Mouse (Mus musculus) urinary bladder, postnatal 14 days (tissue): Measurements from ENCODE around the gene Sox5.

Experiments
- DNase-seq: peaks from one replicate; pipeline ENCODE4 v3.0.0; 2021; ENCODE audit warnings: low spot score

Sox5 gene

DNA sequence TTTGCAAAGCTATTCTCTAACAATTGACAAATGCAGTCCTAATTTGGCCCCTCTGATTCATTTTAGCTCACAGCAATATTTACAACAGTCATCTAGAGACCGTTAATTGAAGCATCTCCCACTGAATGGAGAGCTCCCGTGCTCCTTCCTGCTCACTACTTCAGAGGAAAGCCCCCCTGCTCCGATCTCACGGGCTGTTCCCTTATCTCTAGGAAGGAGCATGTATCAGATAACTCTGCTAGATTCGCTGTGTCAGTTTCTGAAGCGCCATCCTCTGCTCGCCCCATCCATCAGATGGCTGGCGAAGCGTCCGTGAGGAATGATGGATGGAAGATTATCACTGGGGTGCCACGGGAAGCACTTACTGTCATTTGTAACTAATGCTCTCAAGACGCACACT is 926.4 kb downstream of the Sox5 start:
- no peak for DNase-seq

DNA sequence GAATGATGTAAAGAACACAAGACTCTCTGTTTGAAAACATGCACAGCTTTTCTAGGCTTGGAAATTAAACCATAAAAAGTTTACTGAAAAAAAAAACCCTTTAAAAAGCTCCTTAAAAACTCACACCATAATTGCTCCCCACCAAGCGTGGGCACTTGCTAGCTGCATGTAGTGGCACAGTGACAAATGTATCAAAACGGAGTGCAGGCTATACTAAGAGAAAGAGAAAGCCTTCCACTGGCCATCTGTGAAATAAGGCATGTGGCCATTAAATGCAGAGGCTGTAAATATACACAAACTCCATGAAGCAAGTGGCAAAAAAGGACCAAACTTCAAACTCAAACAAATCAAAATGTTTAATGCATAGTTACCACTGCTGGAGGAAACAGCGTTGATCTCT is 927.7 kb downstream of the Sox5 start:
- no peak for DNase-seq

DNA sequence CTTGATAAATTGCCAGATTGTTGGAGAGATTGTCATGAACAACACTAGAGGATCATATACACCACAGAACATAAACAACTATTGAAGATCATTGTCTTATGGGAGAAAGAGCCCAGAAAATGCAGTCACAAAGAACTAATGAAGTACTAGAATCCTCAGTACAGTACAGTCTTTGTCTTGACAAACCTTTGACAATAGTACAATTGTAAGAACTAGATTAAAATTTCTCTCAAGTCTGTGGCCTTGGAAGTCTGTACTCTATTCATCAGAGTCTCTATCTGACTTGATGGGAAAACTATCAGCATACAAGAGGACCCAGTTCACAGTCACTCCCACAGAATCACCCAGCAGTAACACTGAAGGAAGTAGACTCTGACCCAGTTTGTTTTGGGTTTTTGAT is 936.0 kb downstream of the Sox5 start:
- no peak for DNase-seq

DNA sequence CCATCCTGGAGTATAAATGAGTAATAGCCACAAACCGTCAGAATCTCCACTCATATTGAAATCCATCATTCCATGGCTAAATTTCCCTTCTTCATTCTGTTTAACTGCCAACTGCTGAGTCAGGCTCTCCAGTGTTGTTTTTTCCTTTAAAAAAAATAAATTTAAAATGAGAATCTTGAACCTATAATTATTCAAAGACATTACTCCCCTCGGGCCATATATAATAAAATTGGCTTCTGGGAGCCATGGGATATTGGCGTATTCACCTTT is 937.1 kb downstream of the Sox5 start:
- no peak for DNase-seq

DNA sequence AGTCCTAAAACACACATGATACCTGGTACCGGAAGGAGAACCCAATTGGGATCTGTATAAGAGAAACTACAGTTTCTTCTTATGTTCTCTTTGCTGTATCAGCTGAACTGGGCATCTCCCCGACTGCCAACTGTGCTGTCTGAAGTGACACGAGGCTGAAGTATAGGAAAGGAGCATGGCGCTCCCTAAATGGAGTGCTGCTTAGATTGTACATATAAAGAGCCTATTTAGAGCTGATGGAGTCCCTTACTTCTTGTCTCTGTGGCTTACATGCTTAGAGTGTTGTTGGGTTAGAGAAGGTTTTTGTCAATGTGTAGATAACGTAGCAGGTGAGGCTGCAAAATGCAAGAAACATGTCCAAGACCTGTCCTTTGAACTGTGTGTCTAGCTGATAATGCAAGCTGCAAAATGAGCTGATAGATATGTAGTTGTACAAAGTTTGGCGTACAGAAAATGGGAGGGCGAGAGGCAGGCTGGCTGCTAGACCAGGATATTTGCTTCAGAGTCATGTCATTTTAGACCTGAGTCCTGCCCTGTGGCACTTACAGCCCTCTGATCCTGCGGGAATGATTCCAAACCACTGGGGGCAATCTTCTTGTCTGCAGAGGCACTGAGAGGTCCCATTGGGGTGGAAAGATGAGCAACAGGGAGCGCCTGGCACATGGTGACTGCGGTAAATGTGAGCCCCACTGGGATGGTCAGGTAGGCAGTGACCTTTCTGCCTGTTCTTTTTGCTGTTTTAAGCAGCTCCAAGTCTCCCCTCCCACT is 937.7 kb downstream of the Sox5 start:
- DNase-seq: no peak

DNA sequence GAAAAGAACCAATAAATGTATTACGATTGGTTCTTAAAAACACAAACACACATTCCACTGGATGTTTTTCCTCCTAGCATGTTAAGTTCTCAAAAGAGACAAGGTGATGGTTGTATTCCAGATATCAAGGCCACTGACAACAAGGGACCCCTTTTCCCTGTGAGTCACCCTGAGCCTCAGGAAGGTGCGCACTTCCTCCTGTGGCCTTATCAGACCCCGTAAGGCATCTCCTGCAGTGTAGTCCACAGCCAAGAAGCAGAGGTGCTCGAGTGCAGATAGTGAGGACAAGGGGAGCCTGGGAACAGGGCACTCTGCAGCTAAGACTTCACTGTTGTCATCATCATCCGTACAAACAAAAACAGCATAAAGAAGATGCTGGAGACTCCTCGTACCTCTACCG is 939.8 kb downstream of the Sox5 start:
- no peak for DNase-seq

DNA sequence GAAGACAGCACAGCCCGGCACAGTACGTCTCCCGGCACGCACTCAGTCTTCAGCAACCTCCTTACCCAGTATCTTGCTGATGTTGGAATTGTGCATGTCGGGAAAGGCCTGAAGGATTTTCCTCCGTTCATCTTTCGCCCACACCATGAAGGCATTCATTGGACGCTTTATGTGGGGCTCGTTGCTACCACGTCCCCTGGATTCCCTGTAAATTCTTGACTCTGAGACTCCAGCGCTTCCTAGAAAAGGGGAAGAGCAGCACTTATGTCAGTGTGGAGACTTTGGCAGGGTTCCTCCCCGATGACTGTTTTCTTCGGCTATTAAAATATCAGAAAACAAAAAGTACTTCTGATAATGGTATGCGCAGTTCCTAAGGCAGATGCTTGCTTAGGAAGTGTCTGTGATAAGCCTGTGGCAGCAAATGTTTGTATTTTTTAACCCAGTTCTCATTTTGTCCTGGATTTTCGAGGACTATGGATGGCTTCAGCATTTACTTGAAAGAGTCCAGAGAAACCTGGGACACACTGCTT is 940.6 kb downstream of the Sox5 start:
- no peak for DNase-seq

DNA sequence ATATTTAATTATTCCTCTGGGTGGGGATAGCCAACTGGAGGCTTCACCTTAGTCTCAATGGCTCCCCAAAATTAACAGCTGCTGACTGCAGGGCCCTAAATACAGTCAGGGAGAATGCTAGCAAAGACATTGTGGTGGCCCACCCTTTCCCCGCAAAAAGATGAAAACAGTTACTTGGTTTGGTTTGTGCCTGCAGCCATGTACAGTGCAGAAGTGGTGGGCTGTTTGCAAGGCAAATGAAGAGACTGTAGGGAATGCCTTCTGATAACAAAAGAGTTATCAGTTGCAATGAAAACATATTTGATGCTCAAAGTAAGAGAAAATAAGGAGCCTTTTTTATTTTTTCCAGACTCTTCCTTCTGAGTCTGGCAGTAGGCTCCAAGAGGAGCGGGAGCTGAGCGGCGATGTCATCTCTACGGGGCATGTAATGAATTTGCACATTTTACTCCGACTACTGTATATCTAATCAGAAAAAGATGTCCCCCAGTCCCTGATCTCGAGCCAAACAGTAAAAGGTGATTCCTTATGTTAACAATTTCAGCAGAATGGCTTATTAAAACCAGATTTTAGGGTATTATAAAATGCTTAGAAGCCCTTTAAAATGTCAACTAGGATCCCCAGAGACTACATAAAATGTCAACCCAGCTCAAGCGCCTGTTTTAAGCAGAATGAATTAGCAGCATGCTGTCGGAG is 943.2 kb downstream of the Sox5 start:
- no peak for DNase-seq

DNA sequence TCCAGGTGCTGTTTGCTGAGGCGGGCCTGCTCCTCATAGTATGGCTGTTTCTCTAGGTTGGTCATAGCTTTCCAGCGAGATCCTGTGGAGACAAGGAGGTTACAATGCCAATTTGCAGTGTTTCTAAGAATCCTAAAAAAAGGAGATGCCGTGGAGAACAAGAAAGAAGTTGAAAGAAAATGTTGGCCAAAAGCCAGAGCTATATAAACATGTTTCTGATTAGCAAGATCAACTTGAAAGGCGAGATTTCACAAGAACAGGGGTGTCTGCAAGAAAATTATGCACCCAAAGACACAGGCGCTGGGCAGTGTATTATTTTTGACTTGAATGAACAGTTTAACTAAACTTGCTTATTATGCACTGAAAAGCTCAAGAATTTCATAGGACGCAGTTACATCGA is 946.4 kb downstream of the Sox5 start:
- DNase-seq: no peak

DNA sequence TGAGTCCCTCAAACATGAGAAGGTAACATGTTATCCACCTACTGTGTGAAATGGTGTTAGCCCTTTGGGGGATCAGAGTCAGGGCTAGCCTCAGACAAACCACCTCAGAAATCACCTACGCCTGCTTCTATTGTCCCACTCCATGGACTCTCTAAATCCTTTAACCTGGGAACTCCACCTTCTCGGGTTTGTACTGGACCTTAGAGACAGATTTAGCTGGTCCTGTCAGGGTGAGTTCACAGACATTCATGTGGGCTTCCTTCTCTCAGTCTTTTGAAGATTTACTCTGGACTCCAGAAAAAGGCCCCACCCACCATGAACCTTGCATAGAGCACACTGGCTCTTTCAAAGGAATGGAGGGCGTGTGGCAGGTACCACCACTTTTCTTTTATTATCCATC is 947.8 kb downstream of the Sox5 start:
- no peak for DNase-seq

DNA sequence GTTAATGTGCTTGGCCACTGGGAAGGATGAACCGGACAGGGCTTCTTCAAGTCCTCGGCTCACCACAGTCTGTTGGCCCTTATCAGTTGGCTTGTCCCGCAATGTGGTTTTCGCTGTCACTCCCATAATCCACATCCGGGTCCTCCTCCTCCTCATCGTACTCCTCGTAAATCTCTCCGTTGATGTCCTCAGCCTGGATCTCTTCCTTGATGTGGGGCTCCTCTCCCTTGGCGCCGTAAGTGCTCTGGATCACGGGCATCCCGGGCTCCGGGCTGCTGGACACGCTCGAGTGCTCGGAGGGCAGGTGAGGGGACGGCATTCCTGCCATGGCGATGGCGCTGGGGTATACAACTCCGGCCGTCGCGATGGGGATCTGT is 948.6 kb downstream of the Sox5 start:
- no peak for DNase-seq

DNA sequence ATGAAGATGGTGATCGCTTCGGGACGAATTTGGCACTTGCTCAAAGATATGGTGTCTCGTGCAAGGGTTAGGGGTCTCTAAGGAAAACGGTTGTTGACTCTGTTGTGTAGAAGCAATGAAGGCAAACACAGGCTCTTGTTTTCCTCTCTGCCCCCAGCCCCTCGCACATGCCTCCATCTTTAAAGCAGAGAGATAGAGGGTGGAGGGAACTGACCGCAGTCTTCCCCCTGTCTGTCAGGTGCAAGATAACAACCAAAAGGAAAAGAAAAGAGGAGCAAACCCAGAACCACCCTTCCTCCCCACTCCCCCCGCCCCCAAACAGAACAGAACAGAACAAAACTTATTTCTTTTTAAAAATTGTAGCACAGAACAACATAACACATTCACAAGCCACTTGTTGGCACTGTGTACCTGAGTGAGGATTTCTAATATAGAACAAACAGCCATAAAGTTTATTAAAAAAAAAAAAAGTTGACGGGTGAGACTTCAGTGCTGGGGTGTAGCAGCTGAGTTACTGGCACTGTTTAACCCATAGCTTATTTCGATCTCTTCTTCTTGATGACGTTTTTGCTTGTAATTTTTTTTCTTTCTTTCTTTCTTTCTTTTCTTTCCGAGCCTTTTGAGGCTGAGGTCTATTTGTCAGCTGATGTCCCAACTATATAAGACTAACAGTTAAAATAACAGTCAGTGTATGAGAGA is 949.1 kb downstream of the Sox5 start:
- DNase-seq: no peak

DNA sequence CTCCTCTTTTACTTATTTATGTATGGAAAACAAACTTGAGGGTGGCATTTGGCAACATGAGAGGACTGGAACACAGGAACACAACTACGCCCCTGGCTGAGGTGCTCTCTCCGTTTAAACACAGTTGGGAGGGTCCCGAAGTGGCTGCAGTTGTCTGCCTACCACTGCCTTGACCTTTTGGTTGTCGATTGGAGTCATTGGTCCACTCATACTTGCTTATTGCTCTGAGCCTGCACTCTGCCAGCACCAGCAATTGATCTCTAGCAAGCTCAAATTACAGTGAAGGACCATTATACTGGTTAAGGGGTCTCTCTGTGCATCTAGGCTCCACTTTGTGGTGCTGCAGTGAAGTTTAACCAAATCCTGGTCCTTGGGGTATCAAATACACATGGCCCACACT is 950.5 kb downstream of the Sox5 start:
- DNase-seq: no peak

DNA sequence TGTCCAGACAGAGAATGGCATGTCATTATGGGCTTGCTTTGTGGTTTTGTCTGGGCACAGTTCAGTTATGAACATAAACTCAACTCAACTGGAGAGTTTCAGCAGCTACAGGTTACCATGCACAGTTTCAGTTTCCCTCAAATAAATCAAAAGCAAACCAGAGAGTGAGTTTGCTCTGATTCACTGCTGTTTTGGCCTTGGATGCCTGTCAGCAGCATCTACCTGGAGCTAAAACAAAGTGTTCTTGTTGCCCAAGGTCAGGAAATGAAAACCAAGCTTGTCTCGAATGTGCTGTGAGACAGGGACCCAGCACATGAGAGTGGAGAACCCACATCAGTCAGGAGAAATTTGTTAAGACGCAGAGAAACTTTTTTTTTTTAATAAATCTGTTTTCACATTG is 951.6 kb downstream of the Sox5 start:
- DNase-seq: no peak

DNA sequence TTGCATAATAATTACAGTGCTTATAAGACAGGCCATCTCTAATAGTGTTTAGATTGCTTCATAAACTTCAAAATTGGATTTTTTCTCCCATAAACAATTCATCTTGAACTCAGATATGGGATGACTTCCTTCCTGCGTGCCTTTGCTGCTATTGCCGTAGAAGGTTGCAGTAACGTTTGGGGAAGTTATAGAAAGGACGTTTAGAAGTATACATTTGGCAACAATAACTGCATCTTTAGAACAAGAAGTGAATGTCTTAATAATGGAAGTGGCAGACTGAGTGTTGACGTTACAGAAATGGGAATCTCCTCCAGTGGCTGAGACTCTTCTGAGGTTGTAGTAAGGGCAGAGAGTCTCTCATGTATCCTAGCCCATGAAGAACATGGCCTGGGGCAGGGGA is 955.0 kb downstream of the Sox5 start:
- DNase-seq: no peak

DNA sequence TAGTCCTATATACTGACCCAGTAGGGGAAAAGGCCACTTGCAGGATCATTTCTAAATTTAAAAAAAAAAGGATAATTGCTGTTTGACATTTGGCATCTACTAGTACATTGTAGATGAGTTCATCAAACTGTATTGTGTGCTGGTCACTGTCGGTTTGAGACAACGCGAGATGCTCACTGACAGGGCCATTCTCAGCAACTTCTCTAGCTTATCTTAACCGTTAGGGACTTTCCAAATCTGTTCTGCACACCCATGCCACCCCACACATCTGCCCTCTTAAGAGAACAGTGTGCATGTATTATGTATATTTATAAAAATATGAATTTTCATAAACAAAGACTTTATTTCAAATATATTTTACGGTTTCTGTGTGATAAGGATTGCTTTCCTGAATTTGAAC is 955.8 kb downstream of the Sox5 start:
- no peak for DNase-seq

DNA sequence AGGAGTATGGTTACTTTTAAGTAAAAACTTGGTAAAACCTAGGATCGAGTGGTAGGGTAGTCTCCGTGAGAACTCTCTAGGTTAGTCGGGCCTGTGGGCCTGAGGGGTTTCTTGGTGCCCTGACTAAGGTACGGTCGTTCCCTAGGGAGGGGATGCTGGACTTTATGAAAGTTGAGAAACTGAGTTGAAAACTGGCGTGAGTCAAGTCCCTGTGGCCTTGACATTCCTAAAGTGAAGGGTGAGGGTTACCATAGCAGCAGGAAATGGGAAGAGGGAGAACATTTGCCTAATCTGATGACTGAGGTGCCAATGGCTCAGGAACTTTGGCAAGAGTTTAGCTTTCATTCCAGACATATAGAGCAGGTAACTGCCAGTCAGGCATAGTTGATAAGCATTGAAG is 956.7 kb downstream of the Sox5 start:
- no peak for DNase-seq

DNA sequence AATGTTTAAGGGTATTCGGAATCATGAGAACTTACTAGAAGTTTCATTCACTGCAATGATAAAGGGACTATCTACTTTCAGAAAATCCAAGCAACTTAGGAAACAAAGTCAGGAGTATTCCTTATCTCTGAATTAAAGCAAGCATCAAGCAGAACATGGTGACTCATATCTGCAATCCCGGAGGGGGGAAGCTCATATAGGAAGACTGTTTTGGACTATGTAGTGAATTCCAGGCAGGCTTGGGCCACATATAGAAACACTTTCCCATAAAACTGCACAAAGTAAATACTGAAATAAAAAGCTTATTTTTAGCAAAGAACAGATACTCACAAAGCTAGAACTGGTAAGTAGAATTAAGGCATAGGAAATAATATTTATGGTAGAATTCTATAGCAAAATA is 993.3 kb downstream of the Sox5 start:
- DNase-seq: no peak

DNA sequence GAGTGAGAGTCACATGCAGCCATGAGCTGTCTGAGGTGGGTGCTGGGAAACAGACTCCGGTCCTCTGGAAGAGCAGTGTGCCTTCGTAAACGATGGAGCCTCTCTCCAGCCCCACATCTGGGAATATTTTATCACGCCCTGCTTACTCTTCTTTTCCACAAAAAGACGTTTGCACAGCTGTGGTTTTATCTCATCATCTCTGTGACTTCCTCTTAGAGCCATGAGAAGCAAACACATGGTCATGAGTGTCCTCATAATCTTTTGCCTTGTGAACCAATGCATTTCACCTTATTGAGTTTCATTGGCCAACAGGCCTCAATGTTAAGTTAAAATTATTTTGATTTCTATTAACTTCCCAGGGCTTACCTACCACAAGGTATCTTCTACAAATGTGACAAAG is 994.4 kb downstream of the Sox5 start:
- DNase-seq: no peak

DNA sequence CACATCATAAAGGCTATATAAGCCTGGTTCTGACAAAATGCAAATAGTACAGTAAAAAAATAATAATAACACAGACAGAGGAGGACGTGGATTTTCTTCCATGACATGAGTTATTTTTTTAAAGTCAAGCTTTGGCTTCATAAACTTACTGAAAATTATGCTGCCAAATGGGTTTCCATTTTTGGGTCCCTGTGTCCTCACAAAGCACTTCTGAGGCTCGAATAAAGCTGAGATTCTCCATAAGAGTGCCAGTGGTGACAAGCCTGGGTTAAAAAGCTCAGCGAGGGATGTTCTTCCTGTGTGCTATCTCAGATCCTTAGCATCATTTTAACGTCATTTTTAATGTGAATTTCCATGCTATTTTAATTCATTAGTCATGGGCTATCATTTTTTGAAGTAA is 996.1 kb downstream of the Sox5 start:
- no peak for DNase-seq
